Mouse (Mus musculus) Patski (cell line): Measurements from ENCODE around the gene Vash2. TPM values are rescaled to one million over a fixed set of nuclear protein-coding genes. Genes with fewer than 3 reads are reported as not detected.

Source experiments
- ATAC-seq: fragments of 100-300 bp; one replicate; pipeline ENCODE4 v1.8.0; 2021
- CTCF ChIA-PET: fragments of 350-600 bp; sonication (Branson Sonifier 250); formaldehyde crosslinking; loops from one replicate; lab custom pipeline; 2022; ENCODE audit warnings: inconsistent platforms; lab: Charles Lee
- POLR2A ChIA-PET: fragments of 350-600 bp; sonication (Branson Sonifier 250); formaldehyde crosslinking; loops from one replicate; lab custom pipeline; 2022; ENCODE audit warnings: antibody characterized with exemption, inconsistent platforms; lab: Charles Lee
- DNase-seq: peaks from one replicate; pipeline ENCODE4 v3.0.0-alpha.2; 2011; ENCODE audit warnings: low read depth, low spot score
- H3K27me3 ChIP-seq: fragments of 371-371 bp; one replicate; pipeline ENCODE4 v1.5.1; 2021
- CTCF ChIP-seq: fragments of 100-300 bp; IDR thresholded peaks from one replicate; pipeline ENCODE4 v1.5.1; 2021
- in situ Hi-C: fragments of 300-500 bp; cut with MboI; formaldehyde crosslinking; loops from 3 replicates; pipeline ENCODE4 v1.11.1; 2018; ENCODE audit warnings: low pct_unique_long_range_greater_than_20kb, mixed read lengths
- polyA plus RNA-seq: library from polyadenylated mRNA; unstranded; gene quantifications from one replicate; pipeline ENCODE4 v1.2.3, GENCODE M21; 2021

The Vash2 gene
- polyA plus RNA-seq, 1 experiment from 2014 or later, result 5.4 TPM

GRCm38 (mm10) chr1:191008707-191009106 lies 29.6 kb upstream of the Vash2 start:
- no peak for DNase-seq
- ATAC-seq, result no peak
- ChIA-PET CTCF (interaction anchor here (1.1 to 1.9 kb wide), 3 partner anchors 10 to 31 kb away, joined by 3 to 4 read pairs (median 3); no protein-coding TSS in a partner anchor), POLR2A (no interaction called here)
- TF ChIP-seq CTCF, result peak; percentile 59
- no peaks in the 10 kb centered on the region for H3K27me3 ChIP-seq
- in situ Hi-C loops, result loop anchor here (5.0 kb wide), 1 partner anchor 54 kb away; the partner anchor contains the start of genes Nsl1 and Tatdn3

- DNase-seq (no peak), ATAC-seq (peak; percentile 67)
- peak; percentile 64 for TF ChIP-seq CTCF
- ChIA-PET POLR2A (no interaction called here), CTCF (interaction anchor here (1.1 kb wide), 1 partner anchor 60 kb away, joined by 4 read pairs; the partner anchor contains the start of genes Nsl1 and Tatdn3)
- in situ Hi-C loops, result no loop called here
- H3K27me3 ChIP-seq, result no peaks in the 10 kb centered on the region
These were observed 23.1 kb upstream of the Vash2 start for GRCm38 (mm10) chr1:191002201-191002600.

GRCm38 (mm10) chr1:191000686-191001085 lies 21.6 kb upstream of the Vash2 start:
- in situ Hi-C loops, result no loop called here
- no peak for TF ChIP-seq CTCF

DNA sequence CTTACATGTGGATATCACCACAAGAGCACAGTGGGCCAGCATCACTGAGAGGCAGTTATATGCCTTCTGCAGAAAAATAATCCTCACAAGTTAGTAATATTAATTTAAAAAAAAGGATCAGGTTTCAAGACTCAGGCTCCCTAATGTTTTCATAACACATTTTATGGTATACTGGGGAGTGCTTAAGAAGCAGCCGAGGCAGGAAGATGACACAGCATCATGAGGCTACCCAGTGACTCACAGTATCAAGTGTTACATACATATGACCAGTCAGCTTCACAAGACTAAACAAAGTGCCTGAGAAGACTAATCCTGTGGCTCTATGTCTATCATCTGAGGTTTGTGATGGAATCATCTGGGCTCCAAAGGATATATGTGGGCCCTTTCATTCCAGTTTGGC lies 18.9 kb upstream of the Vash2 start:
- H3K27me3 ChIP-seq, result no peaks in the 10 kb centered on the region
- no peak for TF ChIP-seq CTCF
- DNase-seq (no peak), ATAC-seq (no peak)
- CTCF ChIA-PET, result interaction anchor here (1.1 kb wide), 1 partner anchor 53 kb away, joined by 3 read pairs; no protein-coding TSS in a partner anchor
- in situ Hi-C loops, result no loop called here
- POLR2A ChIA-PET, result no interaction called here

More at GRCm38 (mm10) chr1:191000686-191001085, 21.6 kb upstream of the Vash2 start:
- ATAC-seq (no peak), DNase-seq (no peak)
- ChIA-PET CTCF (no interaction called here), POLR2A (interaction anchor here (0.6 kb wide), 1 partner anchor 29 kb away, joined by 3 read pairs; no protein-coding TSS in a partner anchor)
- H3K27me3 ChIP-seq, result no peaks in the 10 kb centered on the region

DNA sequence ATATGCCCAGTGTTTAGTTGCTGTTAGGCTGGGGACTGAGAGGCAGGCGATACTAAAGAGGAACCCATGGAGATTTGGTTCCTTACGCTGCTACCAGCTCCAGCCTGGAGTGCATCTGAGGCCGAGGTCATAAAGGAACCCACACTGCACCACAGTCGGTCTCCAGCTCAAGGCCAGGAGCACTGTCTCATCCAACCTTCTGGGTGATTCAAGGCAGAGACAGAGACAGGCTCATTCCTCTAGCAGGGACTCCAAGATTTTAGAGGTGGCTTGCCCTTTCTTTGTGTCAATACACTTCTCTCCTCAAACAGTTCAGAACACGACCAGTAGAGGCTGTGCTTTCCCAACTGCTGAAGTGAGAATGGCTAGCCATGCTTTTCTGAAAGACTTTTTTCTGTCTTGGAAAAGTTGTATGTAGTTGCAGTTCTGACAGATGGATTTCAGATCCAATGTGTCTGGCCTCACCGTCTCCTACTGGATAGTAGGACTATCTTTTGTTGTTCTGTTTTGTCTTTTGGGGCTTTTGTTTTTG lies 17.3 kb upstream of the Vash2 start:
- in situ Hi-C loops, result no loop called here
- DNase-seq (no peak), ATAC-seq (no peak)
- CTCF ChIA-PET, result interaction anchor here (1.9 kb wide), 1 partner anchor 19 kb away, joined by 7 read pairs; no protein-coding TSS in a partner anchor
- POLR2A ChIA-PET, result interaction anchor here (2.4 kb wide), 1 partner anchor 17 kb away, joined by 8 read pairs; the partner anchor contains the start of gene Vash2
- TF ChIP-seq CTCF, result peak; percentile 40
- H3K27me3 ChIP-seq, result no peaks in the 10 kb centered on the region

DNA sequence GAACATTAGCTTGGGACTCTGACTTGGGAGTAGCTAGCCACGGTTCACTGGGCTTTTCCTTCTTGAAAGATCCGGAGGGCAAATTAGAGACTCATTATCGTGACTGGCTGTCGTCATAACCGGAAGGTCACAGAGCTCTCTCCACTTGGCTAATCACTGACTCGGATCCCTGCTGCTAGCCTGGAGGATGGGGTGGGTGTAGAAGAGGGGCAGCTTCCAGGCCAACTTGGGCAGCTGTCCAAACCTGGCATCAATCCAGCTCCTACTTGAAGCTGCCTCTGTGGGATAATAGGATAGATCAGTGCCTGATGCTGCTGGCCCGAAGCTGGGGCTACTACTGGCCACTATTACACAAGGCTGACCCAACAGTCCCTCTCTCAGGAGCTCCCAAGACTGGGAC lies 16.5 kb upstream of the Vash2 start:
- TF ChIP-seq CTCF, result no peak
- POLR2A ChIA-PET, result interaction anchor here (2.4 kb wide), 1 partner anchor 16 kb away, joined by 8 read pairs; the partner anchor contains the start of gene Vash2
- peak; percentile 88 for ATAC-seq
- in situ Hi-C loops, result no loop called here
- no peaks in the 10 kb centered on the region for H3K27me3 ChIP-seq
- CTCF ChIA-PET, result interaction anchor here (1.0 to 1.9 kb wide), 5 partner anchors 16 to 67 kb away, joined by 3 to 7 read pairs (median 3); partner anchors contain the start of genes Nsl1 and Tatdn3
- DNase-seq, result peak; percentile 88

- in situ Hi-C loops, result no loop called here
- DNase-seq, result no peak
- peak; percentile 60 for TF ChIP-seq CTCF
- POLR2A ChIA-PET, result interaction anchor here (1.0 kb wide), 1 partner anchor 11 kb away, joined by 4 read pairs; no protein-coding TSS in a partner anchor
- ATAC-seq, result no peak
- H3K27me3 ChIP-seq, result no peaks in the 10 kb centered on the region
- CTCF ChIA-PET, result interaction anchor here (1.0 to 2.3 kb wide), 2 partner anchors 8 to 12 kb away, joined by 3 to 9 read pairs; no protein-coding TSS in a partner anchor
These were observed 10.5 kb upstream of the Vash2 start for GRCm38 (mm10) chr1:190989437-190990082.

- ATAC-seq, result no peak
These were observed 2.3 kb upstream of the Vash2 start for GRCm38 (mm10) chr1:190981412-190981811.

DNA sequence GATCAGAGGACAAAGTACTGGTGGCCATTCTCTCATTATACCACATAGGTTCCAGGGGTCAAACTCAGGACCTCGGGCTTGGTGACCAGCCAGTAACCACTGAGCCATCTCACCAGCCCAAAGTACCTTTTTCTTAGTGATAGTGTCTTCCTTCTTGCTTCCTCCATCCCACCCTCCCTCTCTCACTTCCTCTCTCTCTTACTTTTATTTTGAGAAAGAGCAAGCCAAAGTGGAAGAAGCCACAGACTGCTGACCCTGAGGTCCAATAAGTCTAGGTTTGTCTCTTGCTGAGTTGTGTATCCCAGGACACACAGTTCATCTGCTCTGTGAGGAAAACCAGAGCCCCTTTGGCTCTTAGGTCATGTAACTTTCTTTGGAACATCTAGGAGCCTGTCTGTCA lies 1.4 kb upstream of the Vash2 start:
- ATAC-seq, result no peak
- in situ Hi-C loops, result no loop called here
- CTCF ChIA-PET, result interaction anchor here (2.5 kb wide), 1 partner anchor 10 kb away, joined by 9 read pairs; no protein-coding TSS in a partner anchor

More at GRCm38 (mm10) chr1:190981412-190981811, 2.3 kb upstream of the Vash2 start:
- ChIA-PET CTCF (interaction anchor here (1.3 to 2.5 kb wide), 2 partner anchors 9 to 30 kb away, joined by 3 to 9 read pairs; no protein-coding TSS in a partner anchor), POLR2A (no interaction called here)
- no peaks in the 10 kb centered on the region for H3K27me3 ChIP-seq
- no peak for TF ChIP-seq CTCF
- in situ Hi-C loops, result no loop called here
- DNase-seq, result no peak

GRCm38 (mm10) chr1:190978511-190979073 lies 504 bp downstream of the Vash2 start:
- DNase-seq, result no peak
- no peak for TF ChIP-seq CTCF

More for the DNA sequence above, 1.4 kb upstream of the Vash2 start:
- POLR2A ChIA-PET, result interaction anchor here (2.5 kb wide), 1 partner anchor 15 kb away, joined by 8 read pairs; no protein-coding TSS in a partner anchor
- TF ChIP-seq CTCF, result no peak
- H3K27me3 ChIP-seq, result no peaks in the 10 kb centered on the region
- DNase-seq, result no peak

More at GRCm38 (mm10) chr1:190978511-190979073, 504 bp downstream of the Vash2 start:
- POLR2A ChIA-PET, result interaction anchor here (0.9 to 2.5 kb wide), 2 partner anchors 11 to 17 kb away, joined by 4 to 8 read pairs; no protein-coding TSS in a partner anchor
- CTCF ChIA-PET, result interaction anchor here (2.0 to 2.1 kb wide), 2 partner anchors 17 to 35 kb away, joined by 6 to 7 read pairs; no protein-coding TSS in a partner anchor
- in situ Hi-C loops, result no loop called here
- no peaks in the 10 kb centered on the region for H3K27me3 ChIP-seq
- ATAC-seq, result peak; percentile 18
